Mouse (Mus musculus) ovary, postnatal 36 days (tissue): ENCODE data around the gene L3mbtl3.

ENCODE experiments used
- DNase-seq: peaks from one replicate; pipeline ENCODE4 v3.0.0; 2022; ENCODE audit warnings: low spot score, mixed read lengths

Gene L3mbtl3

DNA sequence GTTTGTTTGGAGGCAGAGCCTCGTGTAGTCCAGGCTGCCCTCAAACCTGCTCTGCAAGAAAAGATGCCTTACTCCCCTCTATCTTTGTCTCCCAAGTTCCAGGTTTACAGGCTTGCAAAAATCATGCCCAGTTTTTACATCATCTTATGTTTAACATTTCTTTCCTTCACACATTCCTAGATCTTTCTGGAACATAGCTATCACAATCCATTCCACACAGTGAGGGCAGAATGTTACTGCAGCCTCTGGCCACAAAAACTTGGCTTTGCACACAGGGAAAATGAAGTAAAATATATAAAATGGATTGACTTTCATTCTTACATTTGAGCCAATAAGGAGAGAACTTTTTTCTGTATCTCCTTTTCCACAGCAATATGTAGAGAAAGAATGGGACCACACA is 136.7 kb downstream of the L3mbtl3 start:
- DNase-seq, result no peak

- no peak for DNase-seq
These were observed 137.2 kb downstream of the L3mbtl3 start for GRCm38 (mm10) chr10:26238559-26238958.

DNA sequence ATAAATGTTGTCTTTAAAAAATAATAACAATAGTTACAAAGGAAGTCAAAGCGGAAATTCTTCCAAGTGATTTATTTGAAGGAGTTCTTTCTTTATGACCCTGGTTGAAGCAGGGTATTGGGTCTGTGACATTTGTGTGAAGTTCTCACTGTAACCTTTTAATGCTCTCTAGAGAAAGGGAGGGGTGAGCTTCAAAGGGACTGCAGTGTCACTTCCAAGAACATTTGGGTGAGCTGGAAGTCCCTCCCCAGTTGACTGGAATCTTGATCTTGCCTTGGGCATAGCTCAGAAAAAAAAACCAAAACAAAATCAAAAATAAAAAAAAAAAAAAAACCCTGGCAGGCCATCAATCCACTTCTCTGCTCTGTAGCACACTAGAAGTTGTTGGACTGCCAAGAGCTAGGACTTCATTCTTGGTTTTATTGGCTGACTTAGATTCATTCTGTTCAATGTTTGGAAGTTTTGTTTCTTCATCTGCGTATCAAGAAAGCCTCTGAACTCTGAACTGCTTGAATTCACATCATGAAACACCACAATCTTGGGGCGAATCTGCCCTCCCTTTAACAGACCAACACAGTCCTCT is 143.6 kb downstream of the L3mbtl3 start:
- no peak for DNase-seq

DNA sequence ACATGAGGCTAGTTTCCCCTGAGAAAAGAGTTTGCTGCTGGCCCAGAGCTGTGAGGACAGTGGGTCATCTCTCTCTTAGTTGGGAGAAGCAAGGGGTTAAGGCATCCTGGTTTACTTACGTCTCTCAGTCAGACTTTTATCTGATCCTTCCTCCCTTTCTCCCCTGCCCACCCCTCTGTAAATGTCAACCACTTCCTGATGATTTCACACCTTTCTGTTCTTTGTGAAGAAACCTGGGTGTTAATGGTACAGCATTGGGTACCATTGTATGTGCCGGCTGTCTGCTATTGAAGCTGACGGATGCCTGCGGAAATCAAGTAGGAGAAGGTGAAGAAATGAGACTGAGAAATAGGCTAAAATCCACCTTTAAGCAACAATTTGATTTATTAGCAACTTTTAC is 146.3 kb downstream of the L3mbtl3 start, which contains the start of gene Samd3:
Gene Samd3, plus strand, starts transcription at position 220 of the 400 bp plus-strand sequence.
- no peak for DNase-seq

DNA sequence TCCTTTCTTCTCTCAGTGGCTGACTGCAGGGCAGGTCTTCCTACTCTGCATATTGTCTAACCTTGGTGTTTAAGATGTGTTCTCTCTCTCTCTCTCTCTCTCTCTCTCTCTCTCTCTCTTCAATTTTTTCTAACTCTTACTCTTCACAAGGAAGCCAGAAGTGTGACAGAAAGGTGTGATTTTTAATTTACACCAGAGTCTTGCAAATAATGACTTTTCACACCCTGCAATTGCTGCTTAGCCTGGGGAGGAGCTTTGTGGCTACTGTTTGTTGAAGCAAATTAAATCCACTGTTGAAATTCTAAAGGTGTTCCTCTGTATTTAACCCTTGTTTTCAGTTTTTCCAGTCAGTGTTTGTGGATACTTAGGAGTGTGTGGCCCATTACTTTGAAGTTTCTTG is 147.6 kb downstream of the L3mbtl3 start:
- DNase-seq, result no peak

DNA sequence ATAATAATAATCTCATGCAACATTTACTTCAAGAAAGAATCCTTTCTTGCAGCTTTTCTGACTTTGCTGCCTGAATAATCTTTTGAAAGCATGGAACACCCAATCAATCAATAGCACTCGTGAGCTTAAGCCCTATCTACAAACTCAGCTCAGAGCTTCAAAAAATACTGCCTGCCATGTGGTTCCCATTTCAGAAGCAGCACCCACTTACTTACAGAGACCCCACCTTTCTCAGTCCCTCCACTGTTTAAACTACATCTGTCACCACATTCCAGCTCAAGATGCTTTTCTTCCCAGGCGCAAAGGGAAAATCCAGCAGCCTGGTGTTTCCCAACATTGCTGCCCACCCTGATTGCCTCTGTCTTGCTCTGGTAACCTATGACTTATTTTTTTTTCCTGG is 149.0 kb downstream of the L3mbtl3 start:
- no peak for DNase-seq

GRCm38 (mm10) chr10:26226241-26226640 is 149.5 kb downstream of the L3mbtl3 start:
- DNase-seq, result no peak
